Mouse (Mus musculus): ENCODE results near the gene Glra4. TPM values are rescaled to one million over a fixed set of nuclear protein-coding genes. Genes with fewer than 3 reads are reported as not detected.
"Not testable (repeated sequence)": the region's sequence is repeated elsewhere in the genome, so short reads cannot be mapped to it uniquely, and the experiment has no call there.

Glra4 gene
- polyA plus RNA-seq, 1 experiment: not detected

- H3K36me3 ChIP-seq (ENCODE audit: control insufficient read depth, insufficient read depth, low read length, poor library complexity, severe bottlenecking): peaks cover 11% of the 10 kb centered on the region
- peak overlapping the region; percentile 95 for H3K9ac ChIP-seq (ENCODE audit: low read depth, poor library complexity, severe bottlenecking)
- peak overlapping the region; percentile 88 for H3K27ac ChIP-seq (ENCODE audit: insufficient read depth, low read length)
- no peaks in the 10 kb centered on the region for H3K9me3 ChIP-seq (replicated peaks; ENCODE audit: control insufficient read depth, insufficient read depth, low read length, poor library complexity, severe bottlenecking)
- H3K27me3 ChIP-seq (ENCODE audit: control insufficient read depth, insufficient read depth, low read length, poor library complexity, severe bottlenecking): no peaks in the 10 kb centered on the region
- H3K4me3 ChIP-seq (ENCODE audit: low read depth, low read length): peak overlapping the region; percentile 100
- TF ChIP-seq POLR2A (IDR thresholded peaks at IDR 0.05; ENCODE audit: insufficient read depth, low read length): no peak
- no peak for TF ChIP-seq CTCF (IDR thresholded peaks at IDR 0.05; ENCODE audit: low read depth, low read length)
- TF ChIP-seq EP300 (IDR thresholded peaks at IDR 0.05; ENCODE audit: insufficient read depth, low read depth, low read length): no peak
- peaks cover 2% of the 10 kb centered on the region for H3K4me1 ChIP-seq (ENCODE audit: control insufficient read depth, insufficient read depth, low read length)
These were observed 38.2 kb downstream of the Glra4 start for GRCm38 (mm10) chrX:136741651-136742201.

GRCm38 (mm10) chrX:136740791-136741650 is 38.9 kb downstream of the Glra4 start:
- Histone ChIP-seq H3K4me1 (ENCODE audit: control insufficient read depth, insufficient read depth, low read length) (peaks cover 2% of the 10 kb centered on the region), H3K4me3 (ENCODE audit: low read depth, low read length) (peak overlapping the region; percentile 96), H3K9ac (ENCODE audit: low read depth, poor library complexity, severe bottlenecking) (peak overlapping the region; percentile 95), H3K36me3 (ENCODE audit: control insufficient read depth, insufficient read depth, low read length, poor library complexity, severe bottlenecking) (peaks cover 14% of the 10 kb centered on the region), H3K27ac (ENCODE audit: insufficient read depth, low read length) (peak overlapping the region; percentile 86), H3K27me3 (ENCODE audit: control insufficient read depth, insufficient read depth, low read length, poor library complexity, severe bottlenecking) (no peaks in the 10 kb centered on the region), H3K9me3 (replicated peaks; ENCODE audit: control insufficient read depth, insufficient read depth, low read length, poor library complexity, severe bottlenecking) (no peaks in the 10 kb centered on the region)
- TF ChIP-seq POLR2A (IDR thresholded peaks at IDR 0.05; ENCODE audit: insufficient read depth, low read length): peak; percentile 72
- TF ChIP-seq EP300 (IDR thresholded peaks at IDR 0.05; ENCODE audit: insufficient read depth, low read depth, low read length): 0 out of 2 replicates have a peak, but pooled peaks have one; percentile 28
- TF ChIP-seq CTCF (IDR thresholded peaks at IDR 0.05; ENCODE audit: low read depth, low read length): no peak

GRCm38 (mm10) chrX:136740087-136740790 is 39.7 kb downstream of the Glra4 start:
- Histone ChIP-seq H3K4me3 (ENCODE audit: low read depth, low read length) (peak overlapping the region; percentile 96), H3K9me3 (replicated peaks; ENCODE audit: control insufficient read depth, insufficient read depth, low read length, poor library complexity, severe bottlenecking) (no peaks in the 10 kb centered on the region), H3K27ac (ENCODE audit: insufficient read depth, low read length) (peak overlapping the region; percentile 44; the same call in 1 of the 2 replicates), H3K27me3 (ENCODE audit: control insufficient read depth, insufficient read depth, low read length, poor library complexity, severe bottlenecking) (no peaks in the 10 kb centered on the region), H3K4me1 (ENCODE audit: control insufficient read depth, insufficient read depth, low read length) (peaks cover 2% of the 10 kb centered on the region), H3K9ac (ENCODE audit: low read depth, poor library complexity, severe bottlenecking) (peak overlapping the region; percentile 93), H3K36me3 (ENCODE audit: control insufficient read depth, insufficient read depth, low read length, poor library complexity, severe bottlenecking) (peaks cover 16% of the 10 kb centered on the region)
- TF ChIP-seq EP300 (IDR thresholded peaks at IDR 0.05; ENCODE audit: insufficient read depth, low read depth, low read length): no peak
- TF ChIP-seq CTCF (IDR thresholded peaks at IDR 0.05; ENCODE audit: low read depth, low read length): no peak
- no peak for TF ChIP-seq POLR2A (IDR thresholded peaks at IDR 0.05; ENCODE audit: insufficient read depth, low read length)

- no peaks in the 10 kb centered on the region for H3K27me3 ChIP-seq (ENCODE audit: control insufficient read depth, insufficient read depth, low read length, poor library complexity, severe bottlenecking)
- H3K9me3 ChIP-seq (replicated peaks; ENCODE audit: control insufficient read depth, insufficient read depth, low read length, poor library complexity, severe bottlenecking): no peaks in the 10 kb centered on the region
- peaks cover 9% of the 10 kb centered on the region for H3K36me3 ChIP-seq (ENCODE audit: control insufficient read depth, insufficient read depth, low read length, poor library complexity, severe bottlenecking)
- no peak overlapping the region for H3K27ac ChIP-seq (ENCODE audit: insufficient read depth, low read length)
- no peak overlapping the region for H3K9ac ChIP-seq (ENCODE audit: low read depth, poor library complexity, severe bottlenecking)
- TF ChIP-seq CTCF (IDR thresholded peaks at IDR 0.05; ENCODE audit: low read depth, low read length) (no peak), POLR2A (IDR thresholded peaks at IDR 0.05; ENCODE audit: insufficient read depth, low read length) (no peak), EP300 (IDR thresholded peaks at IDR 0.05; ENCODE audit: insufficient read depth, low read depth, low read length) (no peak)
- no peak overlapping the region for H3K4me3 ChIP-seq (ENCODE audit: low read depth, low read length)
- H3K4me1 ChIP-seq (ENCODE audit: control insufficient read depth, insufficient read depth, low read length): no peaks in the 10 kb centered on the region
These were observed 47.9 kb downstream of the Glra4 start for GRCm38 (mm10) chrX:136732016-136732415.

GRCm38 (mm10) chrX:136714742-136715474 is 65.0 kb downstream of the Glra4 start:
- H3K27ac ChIP-seq (ENCODE audit: insufficient read depth, low read length); H3K36me3 ChIP-seq (ENCODE audit: control insufficient read depth, insufficient read depth, low read length, poor library complexity, severe bottlenecking); H3K9ac ChIP-seq (ENCODE audit: low read depth, poor library complexity, severe bottlenecking); H3K4me1 ChIP-seq (ENCODE audit: control insufficient read depth, insufficient read depth, low read length); H3K9me3 ChIP-seq (replicated peaks; ENCODE audit: control insufficient read depth, insufficient read depth, low read length, poor library complexity, severe bottlenecking); H3K4me3 ChIP-seq (ENCODE audit: low read depth, low read length); H3K27me3 ChIP-seq (ENCODE audit: control insufficient read depth, insufficient read depth, low read length, poor library complexity, severe bottlenecking): not testable (repeated sequence)

All from ES-Bruce4 (cell line).